Mouse (Mus musculus): Measurements from ENCODE around the gene Traf6.

- TF ChIP-seq POLR2A (IDR thresholded peaks at IDR 0.05; ENCODE audit: low read depth, low read length) (no peak), SMC3 (IDR thresholded peaks at IDR 0.05; ENCODE audit: low read depth, low read length) (no peak)
These were observed 12.5 kb upstream of the Traf6 start for GRCm38 (mm10) chr2:101665703-101666092.
